Mouse (Mus musculus): ENCODE measurements at regions not wholly inside any gene's neighbourhood (a gene's known extent, or its start where the extent isn't known, plus 50 kb on each side); places are given as distances from the start of the nearest gene placed in this dataset.

- Histone ChIP-seq H3K4me3 (replicated peaks; ENCODE audit: low read length) (no peak overlapping the region), H3K27ac (replicated peaks; ENCODE audit: low read depth, low read length) (no peak overlapping the region), H3K27me3 (ENCODE audit: control insufficient read depth, insufficient read depth, low read length) (no peaks in the 10 kb centered on the region), H3K4me2 (replicated peaks; ENCODE audit: low read depth, low read length, severe bottlenecking) (no peak overlapping the region), H3K9ac (ENCODE audit: low read depth, low read length, severe bottlenecking) (no peak overlapping the region), H3K36me3 (ENCODE audit: control insufficient read depth, insufficient read depth, low read length) (no peaks in the 10 kb centered on the region), H3K9me3 (ENCODE audit: control insufficient read depth, low read length) (no peaks in the 10 kb centered on the region), H3K4me1 (ENCODE audit: control insufficient read depth, insufficient read depth, low read length) (no peaks in the 10 kb centered on the region)
- ATAC-seq (ENCODE audit: low FRiP score, low read depth) (no peak), DNase-seq (ENCODE audit: low spot score) (no peak)
- WGBS = 90% methylated on average over 4 of the region's 4 CpGs
- TF ChIP-seq POLR2A (IDR thresholded peaks at IDR 0.05; ENCODE audit: borderline replicate concordance, extremely low read depth, insufficient read depth, insufficient read length) = no peak
Observed at GRCm38 (mm10) chr13:84364069-84364468, 142.0 kb downstream of the Tmem161b start.

DNA sequence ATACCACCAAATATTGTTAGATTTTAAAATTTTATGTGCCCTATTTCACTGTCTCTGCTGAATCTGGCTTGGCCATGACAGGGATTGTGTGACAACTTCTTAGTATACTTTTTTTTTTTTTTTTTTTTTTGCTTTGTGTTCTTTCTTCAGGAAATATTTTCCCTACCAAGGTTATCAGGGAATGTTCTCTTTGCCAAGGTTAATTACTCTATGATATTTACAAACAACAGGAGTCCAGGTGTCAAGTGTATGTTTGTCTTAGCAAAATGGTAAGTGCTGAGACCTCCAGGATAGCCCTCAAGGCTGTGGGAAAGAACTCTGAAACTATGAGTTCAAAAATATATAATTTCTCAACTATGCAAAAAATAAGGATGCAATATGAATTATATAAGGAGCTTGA, 143.4 kb downstream of the Tmem161b start:
- no peak for TF ChIP-seq POLR2A (IDR thresholded peaks at IDR 0.05; ENCODE audit: borderline replicate concordance, extremely low read depth, insufficient read depth, insufficient read length)

GRCm38 (mm10) chr13:84366017-84366416, 143.9 kb downstream of the Tmem161b start:
- H3K4me1 ChIP-seq (ENCODE audit: control insufficient read depth, insufficient read depth, low read length) = no peaks in the 10 kb centered on the region
- H3K4me2 ChIP-seq (replicated peaks; ENCODE audit: low read depth, low read length, severe bottlenecking) = no peak overlapping the region
- H3K27ac ChIP-seq (replicated peaks; ENCODE audit: low read depth, low read length) = no peak overlapping the region
- no peaks in the 10 kb centered on the region for H3K9me3 ChIP-seq (ENCODE audit: control insufficient read depth, low read length)
- DNase-seq (ENCODE audit: low spot score) = no peak
- no peak for TF ChIP-seq POLR2A (IDR thresholded peaks at IDR 0.05; ENCODE audit: borderline replicate concordance, extremely low read depth, insufficient read depth, insufficient read length)
- no peaks in the 10 kb centered on the region for H3K27me3 ChIP-seq (ENCODE audit: control insufficient read depth, insufficient read depth, low read length)
- H3K4me3 ChIP-seq (replicated peaks; ENCODE audit: low read length) = no peak overlapping the region
- ATAC-seq (ENCODE audit: low FRiP score, low read depth) = no peak
- H3K36me3 ChIP-seq (ENCODE audit: control insufficient read depth, insufficient read depth, low read length) = no peaks in the 10 kb centered on the region
- no peak overlapping the region for H3K9ac ChIP-seq (ENCODE audit: low read depth, low read length, severe bottlenecking)

More for the DNA sequence above, 143.4 kb downstream of the Tmem161b start:
- Histone ChIP-seq H3K4me2 (replicated peaks; ENCODE audit: low read depth, low read length, severe bottlenecking) (no peak overlapping the region), H3K4me1 (ENCODE audit: control insufficient read depth, insufficient read depth, low read length) (no peaks in the 10 kb centered on the region), H3K27me3 (ENCODE audit: control insufficient read depth, insufficient read depth, low read length) (no peaks in the 10 kb centered on the region), H3K9ac (ENCODE audit: low read depth, low read length, severe bottlenecking) (no peak overlapping the region), H3K4me3 (replicated peaks; ENCODE audit: low read length) (no peak overlapping the region), H3K27ac (replicated peaks; ENCODE audit: low read depth, low read length) (no peak overlapping the region), H3K36me3 (ENCODE audit: control insufficient read depth, insufficient read depth, low read length) (no peaks in the 10 kb centered on the region), H3K9me3 (ENCODE audit: control insufficient read depth, low read length) (no peaks in the 10 kb centered on the region)
- ATAC-seq (ENCODE audit: low FRiP score, low read depth) (no peak), DNase-seq (ENCODE audit: low spot score) (no peak)

DNA sequence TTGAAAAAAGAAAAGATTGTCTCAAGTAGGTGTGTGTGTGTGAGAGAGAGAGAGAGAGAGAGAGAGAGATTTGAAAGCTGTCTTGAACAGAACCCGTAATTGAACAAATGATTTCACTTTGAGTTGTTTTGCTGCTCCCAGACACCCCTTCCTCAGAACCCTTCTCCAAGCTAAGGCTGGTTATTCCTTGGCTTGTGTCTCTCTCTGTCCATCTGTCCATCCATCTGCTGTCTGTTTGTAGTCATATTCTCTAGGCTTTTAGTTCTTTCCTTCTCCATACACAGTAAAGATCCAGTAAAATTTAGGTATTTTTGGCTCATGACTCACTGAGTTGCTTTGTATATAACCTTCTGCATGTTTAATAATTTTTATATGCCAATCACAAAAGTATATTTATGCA, 144.7 kb downstream of the Tmem161b start:
- ATAC-seq (ENCODE audit: low FRiP score, low read depth) (no peak), DNase-seq (ENCODE audit: low spot score) (no peak)
- H3K27me3 ChIP-seq (ENCODE audit: control insufficient read depth, insufficient read depth, low read length) = no peaks in the 10 kb centered on the region
- H3K4me1 ChIP-seq (ENCODE audit: control insufficient read depth, insufficient read depth, low read length) = no peaks in the 10 kb centered on the region
- H3K4me2 ChIP-seq (replicated peaks; ENCODE audit: low read depth, low read length, severe bottlenecking) = no peak overlapping the region
- 73% methylated on average over 1 of the region's 1 CpGs for WGBS
- H3K9me3 ChIP-seq (ENCODE audit: control insufficient read depth, low read length) = no peaks in the 10 kb centered on the region
- no peak for TF ChIP-seq POLR2A (IDR thresholded peaks at IDR 0.05; ENCODE audit: borderline replicate concordance, extremely low read depth, insufficient read depth, insufficient read length)
- H3K9ac ChIP-seq (ENCODE audit: low read depth, low read length, severe bottlenecking) = no peak overlapping the region
- H3K36me3 ChIP-seq (ENCODE audit: control insufficient read depth, insufficient read depth, low read length) = no peaks in the 10 kb centered on the region
- H3K27ac ChIP-seq (replicated peaks; ENCODE audit: low read depth, low read length) = no peak overlapping the region
- H3K4me3 ChIP-seq (replicated peaks; ENCODE audit: low read length) = no peak overlapping the region

DNA sequence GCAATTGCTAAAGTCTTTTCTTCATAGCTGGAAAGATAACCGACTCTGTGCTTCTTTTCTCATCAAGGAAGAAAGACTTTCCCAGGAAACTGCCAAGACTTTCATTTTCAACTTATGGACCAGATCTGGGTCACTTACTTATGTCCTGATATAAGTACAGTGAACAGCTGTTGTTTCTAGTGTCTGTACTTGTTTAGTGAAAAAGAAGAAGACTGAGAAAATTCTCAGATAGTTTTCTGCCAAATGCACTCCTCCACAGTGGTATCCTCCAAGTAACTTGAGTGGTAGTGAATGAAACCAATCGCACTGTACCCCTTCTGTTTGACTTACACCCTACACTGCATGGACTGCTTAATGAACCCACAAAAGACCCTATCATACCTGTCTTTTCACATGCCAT, 146.1 kb downstream of the Tmem161b start:
- no peaks in the 10 kb centered on the region for H3K27me3 ChIP-seq (ENCODE audit: control insufficient read depth, insufficient read depth, low read length)
- no peak overlapping the region for H3K9ac ChIP-seq (ENCODE audit: low read depth, low read length, severe bottlenecking)
- DNase-seq (ENCODE audit: low spot score) = no peak
- 81% methylated on average over 2 of the region's 2 CpGs for WGBS
- no peak overlapping the region for H3K4me3 ChIP-seq (replicated peaks; ENCODE audit: low read length)
- no peaks in the 10 kb centered on the region for H3K9me3 ChIP-seq (ENCODE audit: control insufficient read depth, low read length)
- H3K27ac ChIP-seq (replicated peaks; ENCODE audit: low read depth, low read length) = no peak overlapping the region
- TF ChIP-seq POLR2A (IDR thresholded peaks at IDR 0.05; ENCODE audit: borderline replicate concordance, extremely low read depth, insufficient read depth, insufficient read length) = no peak
- no peaks in the 10 kb centered on the region for H3K4me1 ChIP-seq (ENCODE audit: control insufficient read depth, insufficient read depth, low read length)
- H3K36me3 ChIP-seq (ENCODE audit: control insufficient read depth, insufficient read depth, low read length) = no peaks in the 10 kb centered on the region
- no peak overlapping the region for H3K4me2 ChIP-seq (replicated peaks; ENCODE audit: low read depth, low read length, severe bottlenecking)
- ATAC-seq (ENCODE audit: low FRiP score, low read depth) = no peak

GRCm38 (mm10) chr13:84374711-84375257, 152.7 kb downstream of the Tmem161b start:
- H3K4me3 ChIP-seq (replicated peaks; ENCODE audit: low read length) = no peak overlapping the region
- DNase-seq (ENCODE audit: low spot score) (no peak), ATAC-seq (ENCODE audit: low FRiP score, low read depth) (no peak)
- no peaks in the 10 kb centered on the region for H3K36me3 ChIP-seq (ENCODE audit: control insufficient read depth, insufficient read depth, low read length)
- no peak overlapping the region for H3K27ac ChIP-seq (replicated peaks; ENCODE audit: low read depth, low read length)
- no peaks in the 10 kb centered on the region for H3K27me3 ChIP-seq (ENCODE audit: control insufficient read depth, insufficient read depth, low read length)
- no peak overlapping the region for H3K4me2 ChIP-seq (replicated peaks; ENCODE audit: low read depth, low read length, severe bottlenecking)
- no peak for TF ChIP-seq POLR2A (IDR thresholded peaks at IDR 0.05; ENCODE audit: borderline replicate concordance, extremely low read depth, insufficient read depth, insufficient read length)
- no peaks in the 10 kb centered on the region for H3K9me3 ChIP-seq (ENCODE audit: control insufficient read depth, low read length)
- H3K4me1 ChIP-seq (ENCODE audit: control insufficient read depth, insufficient read depth, low read length) = no peaks in the 10 kb centered on the region
- 84% methylated on average over 4 of the region's 4 CpGs for WGBS
- H3K9ac ChIP-seq (ENCODE audit: low read depth, low read length, severe bottlenecking) = no peak overlapping the region
